17 mouse cellular contexts compared by ENCODE assay signal in genomic region chr10:7775421-7775820, GRCm38 (mm10). TPM values are rescaled to one million over a fixed set of nuclear protein-coding genes. Genes with fewer than 3 reads are reported as not detected.
DNase-seq lines count a peak whose midpoint lies in the region; ATAC-seq and TF ChIP-seq lines count a peak whose summit lies in the region.
"Had no signal": no experiment of that assay in that cellular context is flagged by ENCODE, and none has a peak within 500 bp of the region (broad histone marks: within the 10 kb centered on the region; RNA-seq: fewer than 3 reads in every experiment).

No protein-coding gene starts in this region.

- H3K4me2 ChIP-seq in heart, embryonic 11.5 days, result no peak overlapping the region
- H3K4me2 ChIP-seq: hindbrain, embryonic 12.5 days; liver, embryonic 15.5 days; lung, embryonic 15.5 days; midbrain, embryonic 13.5 days had no signal

- intact Hi-C loops in gastrocnemius, adult 2 months (cut with DNase I), result loop anchor here (5.0 kb wide), 1 partner anchor 93 kb away; the partner anchor contains the start of genes Lats1 and Pcmt1
- intact Hi-C loops in heart, postnatal 36 days (cut with DNase I), result loop anchor here (5.0 kb wide), 1 partner anchor 93 kb away; the partner anchor contains the start of genes Lats1 and Pcmt1

- no peak overlapping the region for H3K4me3 ChIP-seq in heart, embryonic 11.5 days (ENCODE audit: low read depth, low read length)
- peak overlapping the region; percentile 41 for H3K4me3 ChIP-seq in gastrocnemius, adult 2 months
- H3K4me3 ChIP-seq: hindbrain, embryonic 12.5 days; left cerebral cortex, adult 2 months; liver, embryonic 15.5 days; lung, embryonic 15.5 days; megakaryocyte, embryonic 14.5 days; midbrain, embryonic 13.5 days had no signal

- no peak for TF ChIP-seq CTCF in gastrocnemius, adult 2 months (IDR thresholded peaks at IDR 0.05)

- WGBS in heart, embryonic 11.5 days (ENCODE audit: insufficient replicate concordance), result 91% methylated on average over 8 of the region's 8 CpGs

- H3K9me3 ChIP-seq in heart, embryonic 11.5 days (replicated peaks; ENCODE audit: control insufficient read depth, low read length), result no peaks in the 10 kb centered on the region
- H3K9me3 ChIP-seq: hindbrain, embryonic 12.5 days; liver, embryonic 15.5 days; lung, embryonic 15.5 days; megakaryocyte, embryonic 14.5 days; midbrain, embryonic 13.5 days had no signal

- DNase-seq in heart, adult 8-10 months (ENCODE audit: low spot score), result peak; percentile 23
- peak; percentile 49 for DNase-seq in adrenal gland, postnatal 10 days
- DNase-seq in gastrocnemius, adult 2 months, result peak; percentile 85
- peak; percentile 18 to 23 for DNase-seq in heart, postnatal 36 days
- no peak for DNase-seq in embryo, embryonic 9.5 days (ENCODE audit: extremely low spot score)
- no peak for DNase-seq in layer of hippocampus, adult 9-10 months (ENCODE audit: low spot score)
- DNase-seq: cerebellum, adult 9-10 months; kidney, postnatal 36 days; lung, postnatal 36 days had no signal

- H3K27ac ChIP-seq in heart, embryonic 11.5 days (ENCODE audit: low read depth, low read length), result no peak overlapping the region
- H3K27ac ChIP-seq in gastrocnemius, adult 2 months, result peak overlapping the region; percentile 90
- H3K27ac ChIP-seq: hindbrain, embryonic 12.5 days; left cerebral cortex, adult 2 months; liver, embryonic 15.5 days; lung, embryonic 15.5 days; midbrain, embryonic 13.5 days had no signal

- H3K9ac ChIP-seq in heart, embryonic 11.5 days (ENCODE audit: low read depth, low read length), result no peak overlapping the region
- H3K9ac ChIP-seq: hindbrain, embryonic 12.5 days; liver, embryonic 15.5 days; lung, embryonic 15.5 days had no signal

- H3K27me3 ChIP-seq in heart, embryonic 11.5 days (ENCODE audit: control insufficient read depth, insufficient read depth, low read length), result no peaks in the 10 kb centered on the region
- H3K27me3 ChIP-seq: hindbrain, embryonic 12.5 days; liver, embryonic 15.5 days; lung, embryonic 15.5 days; megakaryocyte, embryonic 14.5 days; midbrain, embryonic 13.5 days had no signal

- no peaks in the 10 kb centered on the region for H3K4me1 ChIP-seq in heart, embryonic 11.5 days (ENCODE audit: control insufficient read depth, insufficient read depth, low read length)

- peaks cover 15% of the 10 kb centered on the region for H3K36me3 ChIP-seq in heart, embryonic 11.5 days (ENCODE audit: control insufficient read depth, insufficient read depth, low read length)

- no peak for ATAC-seq in heart, embryonic 11.5 days (replicated peaks; ENCODE audit: insufficient number of reproducible peaks, low FRiP score, low TSS enrichment)
- ATAC-seq: intestine, postnatal 0 days; midbrain, embryonic 13.5 days had no signal

RNA-seq across cellular contexts. Expression of gene Ginm1, which starts 17.2 kb away (rescaled TPM):
- total RNA-seq in heart, adult 8-10 months (2022), result 100 to 1,000 TPM in 2 of 4 experiments, 10 to 100 TPM in 2; 94.3 to 115 (median 102) TPM
- polyA plus RNA-seq in heart, embryonic 11.5 days (2014; fragmentation: Nextera tagmentation; extraction: Ambion mirVana), result 74.3 and 77.2 TPM in 2 replicates
- 100 to 1,000 TPM; 206 to 214 TPM for total RNA-seq in adrenal gland, postnatal 10 days (2021)
- total RNA-seq in gastrocnemius, adult 2 months (2021), result 100 to 1,000 TPM in 1 of 2 experiments, 10 to 100 TPM in 1; 97.7 to 111 TPM
- total RNA-seq in heart, postnatal 36 days (2021), result 100 to 1,000 TPM; 111 to 119 TPM

RNA-seq across cellular contexts. Expression of gene Ppil4, which starts 17.3 kb away (rescaled TPM):
- 10 to 100 TPM; 10.3 to 15.9 (median 13.5) TPM for total RNA-seq in heart, adult 8-10 months (2022)
- 33.7 and 35.5 TPM in 2 replicates for polyA plus RNA-seq in heart, embryonic 11.5 days (2014; fragmentation: Nextera tagmentation; extraction: Ambion mirVana)
- 10 to 100 TPM; 22.8 to 25.0 TPM for total RNA-seq in adrenal gland, postnatal 10 days (2021)
- total RNA-seq in gastrocnemius, adult 2 months (2021), result 10 to 100 TPM; 11.9 to 13.8 TPM
- total RNA-seq in heart, postnatal 36 days (2021), result 10 to 100 TPM; 14.9 to 15.7 TPM

RNA-seq across cellular contexts. Expression of gene Katna1, which starts 49.6 kb away (rescaled TPM):
- total RNA-seq in heart, adult 8-10 months (2022), result 10 to 100 TPM; 10.1 to 14.0 (median 13.7) TPM
- polyA plus RNA-seq in heart, embryonic 11.5 days (2014; fragmentation: Nextera tagmentation; extraction: Ambion mirVana), result 39.3 and 45.2 TPM in 2 replicates
- total RNA-seq in adrenal gland, postnatal 10 days (2021), result 10 to 100 TPM; 30.3 to 31.7 TPM
- total RNA-seq in gastrocnemius, adult 2 months (2021), result 10 to 100 TPM; 11.2 to 14.0 TPM
- 10 to 100 TPM; 11.7 to 14.2 TPM for total RNA-seq in heart, postnatal 36 days (2021)

RNA-seq across cellular contexts. Expression of gene Zc3h12d, which starts 56.8 kb away (rescaled TPM):
- under 1 TPM; 0.14 to 0.26 (median 0.23) TPM for total RNA-seq in heart, adult 8-10 months (2022)
- polyA plus RNA-seq in heart, embryonic 11.5 days (2014; fragmentation: Nextera tagmentation; extraction: Ambion mirVana), result 0.07 and 0.18 TPM in 2 replicates
- total RNA-seq in adrenal gland, postnatal 10 days (2021), result 1 to 10 TPM in 1 of 2 experiments, under 1 TPM in 1; 1.00 to 1.1 TPM
- under 1 TPM in 1 of 2 experiments, not detected in 1; 0.08 TPM for total RNA-seq in gastrocnemius, adult 2 months (2021)
- total RNA-seq in heart, postnatal 36 days (2021), result under 1 TPM; 0.38 to 0.42 TPM

Comparison
In these comparisons a context has a peak if more than half of its experiments do, and no peak if none do; other contexts are left out.
1. DNase-seq: peak in heart, adult 8-10 months (single experiment), adrenal gland, postnatal 10 days (single experiment), gastrocnemius, adult 2 months (single experiment) and heart, postnatal 36 days (2 of 2); none in embryo, embryonic 9.5 days (single experiment) and layer of hippocampus, adult 9-10 months (single experiment).